ENCODE assay signal across 10 mouse cellular contexts in the genomic region with DNA sequence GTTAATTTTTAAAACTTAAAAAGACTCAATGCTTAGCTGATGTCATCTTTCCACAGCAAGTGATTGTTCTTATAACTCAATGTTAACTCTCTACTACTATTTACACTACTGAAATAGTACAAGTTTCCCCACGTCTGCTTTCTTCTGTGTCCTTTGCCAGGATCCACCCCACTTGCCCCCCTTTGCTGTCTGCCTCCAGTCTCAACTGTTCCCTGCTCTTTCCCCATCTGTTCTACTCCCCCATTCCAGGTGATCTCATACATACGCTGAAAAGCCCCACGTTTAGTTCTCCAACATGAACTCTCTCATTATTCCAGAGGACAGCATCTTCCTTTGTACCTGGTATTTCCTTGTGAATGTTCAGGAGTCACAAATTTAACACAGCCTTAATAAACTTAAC.
DNase-seq lines count a peak whose midpoint lies in the region.
"Had no signal": no experiment of that assay in that cellular context is flagged by ENCODE, and none has a peak within 500 bp of the region (broad histone marks: within the 10 kb centered on the region; RNA-seq: fewer than 3 reads in every experiment).

No protein-coding gene starts in this region.

- peak; percentile 24 to 53 for DNase-seq in left cerebral cortex, adult 18-20 months (ENCODE audit: low spot score in 2 of 2)
- DNase-seq in left cerebral cortex, adult 11 months (ENCODE audit: low spot score), result no peak
- peak; percentile 63 for DNase-seq in cerebellum, adult 11-12 months
- peak; percentile 36 for DNase-seq in cerebellum, adult 8-10 months
- DNase-seq in layer of hippocampus, adult 9-11 months, result peak; percentile 52
- no peak for DNase-seq in kidney, postnatal 14 days
- no peak for DNase-seq in adrenal gland, adult (ENCODE audit: inconsistent age in 2 of 2, low spot score in 1 of 2)
- DNase-seq: adrenal gland, adult 2 months; gastrocnemius, postnatal 25 days; liver had no signal

Comparison
In these comparisons a context has a peak if more than half of its experiments do, and no peak if none do; other contexts are left out.
1. DNase-seq: peak in left cerebral cortex, adult 18-20 months (2 of 2), cerebellum, adult 11-12 months (single experiment), cerebellum, adult 8-10 months (single experiment) and layer of hippocampus, adult 9-11 months (single experiment); none in left cerebral cortex, adult 11 months (single experiment), kidney, postnatal 14 days (single experiment) and adrenal gland, adult (0 of 2).